Mouse (Mus musculus) erythroblast, embryonic 14.5 days (primary cell): ENCODE data around the gene Itgb2. TPM values are rescaled to one million over a fixed set of nuclear protein-coding genes. Genes with fewer than 3 reads are reported as not detected.

Experiments used
- H3K27me3 ChIP-seq: 2 replicates; pipeline ENCODE4 v1.6.1; 2012; ENCODE audit warnings: inconsistent platforms; ENCODE audit not compliant: control insufficient read depth
- H3K36me3 ChIP-seq: 2 replicates; pipeline ENCODE4 v1.6.1; 2012; ENCODE audit warnings: mild to moderate bottlenecking, inconsistent platforms; ENCODE audit not compliant: control insufficient read depth
- H3K4me1 ChIP-seq: 2 replicates; pipeline ENCODE4 v1.6.1; 2012; ENCODE audit warnings: inconsistent platforms; ENCODE audit not compliant: control insufficient read depth
- H3K4me3 ChIP-seq: replicated peaks from 2 replicates; pipeline ENCODE3; 2012; ENCODE audit warnings: moderate library complexity, mild to moderate bottlenecking, inconsistent platforms
- H3K9me3 ChIP-seq: 2 replicates; pipeline ENCODE4 v1.6.1; 2012; ENCODE audit warnings: low read length, inconsistent platforms, mixed read lengths; ENCODE audit not compliant: control insufficient read depth
- GATA1 ChIP-seq: IDR thresholded peaks from 2 replicates; pipeline ENCODE4 v1.6.1; 2012; ENCODE audit warnings: low read length, inconsistent platforms, mixed read lengths
- TAL1 ChIP-seq: IDR thresholded peaks from 3 replicates; pipeline ENCODE4 v1.6.1; 2012; ENCODE audit warnings: low read length, inconsistent platforms, mixed read lengths
- polyA plus RNA-seq: library from polyadenylated mRNA; stranded (reverse); fragments of >175 nt; gene quantifications from 2 replicates; pipeline ENCODE4 v1.2.3, GENCODE M21; 2012

Itgb2 gene
- polyA plus RNA-seq, 1 experiment = 0.14 TPM

GRCm38 (mm10) chr10:77526488-77526887, 3.6 kb upstream of the Itgb2 start:
- peaks cover 35% of the 10 kb centered on the region for H3K4me1 ChIP-seq
- H3K4me3 ChIP-seq = no peak overlapping the region
- no peak; the same call in 2 of the 3 replicates for TF ChIP-seq TAL1

GRCm38 (mm10) chr10:77528634-77529033, 1.4 kb upstream of the Itgb2 start:
- H3K4me1 ChIP-seq = peaks cover 43% of the 10 kb centered on the region
- peaks cover 6% of the 10 kb centered on the region for H3K27me3 ChIP-seq

More at GRCm38 (mm10) chr10:77526488-77526887, 3.6 kb upstream of the Itgb2 start:
- no peaks in the 10 kb centered on the region for H3K9me3 ChIP-seq
- H3K27me3 ChIP-seq = peaks cover 26% of the 10 kb centered on the region
- H3K36me3 ChIP-seq = no peaks in the 10 kb centered on the region

GRCm38 (mm10) chr10:77531026-77532019, 1.3 kb downstream of the Itgb2 start:
- TF ChIP-seq TAL1 (no peak), GATA1 (no peak)
- no peaks in the 10 kb centered on the region for H3K9me3 ChIP-seq
- no peak overlapping the region for H3K4me3 ChIP-seq
- H3K27me3 ChIP-seq = no peaks in the 10 kb centered on the region
- H3K36me3 ChIP-seq = no peaks in the 10 kb centered on the region
- peaks cover 45% of the 10 kb centered on the region for H3K4me1 ChIP-seq

More at GRCm38 (mm10) chr10:77528634-77529033, 1.4 kb upstream of the Itgb2 start:
- no peak overlapping the region for H3K4me3 ChIP-seq
- no peaks in the 10 kb centered on the region for H3K36me3 ChIP-seq
- H3K9me3 ChIP-seq = no peaks in the 10 kb centered on the region
- TF ChIP-seq TAL1 (no peak), GATA1 (no peak)

GRCm38 (mm10) chr10:77532020-77532413, 2.0 kb downstream of the Itgb2 start:
- H3K9me3 ChIP-seq = no peaks in the 10 kb centered on the region
- no peak overlapping the region for H3K4me3 ChIP-seq
- no peak for TF ChIP-seq TAL1
- TF ChIP-seq GATA1 = no peak
- no peaks in the 10 kb centered on the region for H3K36me3 ChIP-seq
- peaks cover 45% of the 10 kb centered on the region for H3K4me1 ChIP-seq
- no peaks in the 10 kb centered on the region for H3K27me3 ChIP-seq

GRCm38 (mm10) chr10:77536727-77537126, 6.7 kb downstream of the Itgb2 start:
- no peak overlapping the region for H3K4me3 ChIP-seq
- no peaks in the 10 kb centered on the region for H3K9me3 ChIP-seq
- no peaks in the 10 kb centered on the region for H3K36me3 ChIP-seq
- H3K4me1 ChIP-seq = peaks cover 18% of the 10 kb centered on the region
- H3K27me3 ChIP-seq = no peaks in the 10 kb centered on the region
- no peak for TF ChIP-seq TAL1
- TF ChIP-seq GATA1 = no peak

GRCm38 (mm10) chr10:77537215-77538209, 7.5 kb downstream of the Itgb2 start:
- Histone ChIP-seq H3K4me1 (peaks cover 11% of the 10 kb centered on the region), H3K9me3 (no peaks in the 10 kb centered on the region), H3K4me3 (no peak overlapping the region), H3K36me3 (no peaks in the 10 kb centered on the region), H3K27me3 (no peaks in the 10 kb centered on the region)
- no peak for TF ChIP-seq GATA1
- no peak for TF ChIP-seq TAL1

- no peaks in the 10 kb centered on the region for H3K4me1 ChIP-seq
- no peak for TF ChIP-seq TAL1
- no peak for TF ChIP-seq GATA1
- no peaks in the 10 kb centered on the region for H3K27me3 ChIP-seq
- no peaks in the 10 kb centered on the region for H3K9me3 ChIP-seq
- H3K4me3 ChIP-seq = no peak overlapping the region
- H3K36me3 ChIP-seq = no peaks in the 10 kb centered on the region
Observed at GRCm38 (mm10) chr10:77539320-77539945, 9.4 kb downstream of the Itgb2 start.

- Histone ChIP-seq H3K9me3 (no peaks in the 10 kb centered on the region), H3K4me1 (no peaks in the 10 kb centered on the region), H3K4me3 (no peak overlapping the region), H3K36me3 (no peaks in the 10 kb centered on the region), H3K27me3 (no peaks in the 10 kb centered on the region)
- no peak for TF ChIP-seq GATA1
- TF ChIP-seq TAL1 = no peak
Observed at GRCm38 (mm10) chr10:77540576-77541102, 10.6 kb downstream of the Itgb2 start.
